23 mouse cellular contexts compared by ENCODE assay signal in genomic region chr14:60804978-60805377, GRCm38 (mm10). TPM values are rescaled to one million over a fixed set of nuclear protein-coding genes. Genes with fewer than 3 reads are reported as not detected.
"Had no signal": no experiment of that assay in that cellular context is flagged by ENCODE, and none has a peak within 500 bp of the region (broad histone marks: within the 10 kb centered on the region; RNA-seq: fewer than 3 reads in every experiment).

No protein-coding gene starts in this region.

- H3K9ac ChIP-seq: kidney, embryonic 15.5 days; liver, embryonic 13.5 days; midbrain, embryonic 12.5 days; neural tube, embryonic 13.5 days; stomach, embryonic 15.5 days had no signal

- H3K4me2 ChIP-seq: kidney, embryonic 15.5 days; liver, embryonic 13.5 days; midbrain, embryonic 12.5 days; neural tube, embryonic 13.5 days; stomach, embryonic 15.5 days had no signal

- H3K9me3 ChIP-seq: kidney, embryonic 15.5 days; liver, embryonic 13.5 days; midbrain, embryonic 12.5 days; neural tube, embryonic 13.5 days; stomach, embryonic 15.5 days had no signal

- H3K4me1 ChIP-seq: midbrain, embryonic 12.5 days; neural tube, embryonic 13.5 days; stomach, embryonic 15.5 days had no signal

- DNase-seq: kidney, postnatal 10 days; kidney, postnatal 36 days; layer of hippocampus, postnatal 36 days; liver, embryonic 13.5 days; lung, adult 2 months; lung, postnatal 14 days; lung, postnatal 4 days; retina, postnatal 1 day; right cerebral cortex, postnatal 25 days; spleen, adult 18-20 months; thymus, adult 18-20 months; thymus, postnatal 36 days had no signal

- ATAC-seq: midbrain, embryonic 16.5 days had no signal

- H3K27ac ChIP-seq: kidney, embryonic 15.5 days; left cerebral cortex, adult 2 months; liver, embryonic 13.5 days; midbrain, embryonic 12.5 days; neural tube, embryonic 13.5 days; stomach, embryonic 15.5 days had no signal

- H3K27me3 ChIP-seq: kidney, embryonic 15.5 days; liver, embryonic 13.5 days; midbrain, embryonic 12.5 days; neural tube, embryonic 13.5 days; stomach, embryonic 15.5 days had no signal

- H3K4me3 ChIP-seq: kidney, embryonic 15.5 days; left cerebral cortex, adult 2 months; liver, embryonic 13.5 days; midbrain, embryonic 12.5 days; myocyte; neural tube, embryonic 13.5 days; stomach, embryonic 15.5 days had no signal

RNA-seq across cellular contexts. Expression of gene C1qtnf9, which starts 37.0 kb away (rescaled TPM):
- total RNA-seq: left cerebral cortex, postnatal 10 days; megakaryocyte progenitor cell, adult 5-6 weeks; megakaryocyte-erythroid progenitor cell, adult 5-6 weeks; monocyte, adult 5-6 weeks had no signal
- polyA plus RNA-seq: midbrain, embryonic 16.5 days; myocyte had no signal
